Mouse (Mus musculus): ENCODE data around the gene Slc22a15. TPM values are rescaled to one million over a fixed set of nuclear protein-coding genes. Genes with fewer than 3 reads are reported as not detected.
A peak's percentile ranks its signal among the peaks of the same experiment; 100 is the strongest.

The Slc22a15 gene
- 5.6 and 5.7 TPM in 2 replicates for polyA plus RNA-seq (2015; fragmentation: Nextera tagmentation; extraction: Ambion mirVana)

DNA sequence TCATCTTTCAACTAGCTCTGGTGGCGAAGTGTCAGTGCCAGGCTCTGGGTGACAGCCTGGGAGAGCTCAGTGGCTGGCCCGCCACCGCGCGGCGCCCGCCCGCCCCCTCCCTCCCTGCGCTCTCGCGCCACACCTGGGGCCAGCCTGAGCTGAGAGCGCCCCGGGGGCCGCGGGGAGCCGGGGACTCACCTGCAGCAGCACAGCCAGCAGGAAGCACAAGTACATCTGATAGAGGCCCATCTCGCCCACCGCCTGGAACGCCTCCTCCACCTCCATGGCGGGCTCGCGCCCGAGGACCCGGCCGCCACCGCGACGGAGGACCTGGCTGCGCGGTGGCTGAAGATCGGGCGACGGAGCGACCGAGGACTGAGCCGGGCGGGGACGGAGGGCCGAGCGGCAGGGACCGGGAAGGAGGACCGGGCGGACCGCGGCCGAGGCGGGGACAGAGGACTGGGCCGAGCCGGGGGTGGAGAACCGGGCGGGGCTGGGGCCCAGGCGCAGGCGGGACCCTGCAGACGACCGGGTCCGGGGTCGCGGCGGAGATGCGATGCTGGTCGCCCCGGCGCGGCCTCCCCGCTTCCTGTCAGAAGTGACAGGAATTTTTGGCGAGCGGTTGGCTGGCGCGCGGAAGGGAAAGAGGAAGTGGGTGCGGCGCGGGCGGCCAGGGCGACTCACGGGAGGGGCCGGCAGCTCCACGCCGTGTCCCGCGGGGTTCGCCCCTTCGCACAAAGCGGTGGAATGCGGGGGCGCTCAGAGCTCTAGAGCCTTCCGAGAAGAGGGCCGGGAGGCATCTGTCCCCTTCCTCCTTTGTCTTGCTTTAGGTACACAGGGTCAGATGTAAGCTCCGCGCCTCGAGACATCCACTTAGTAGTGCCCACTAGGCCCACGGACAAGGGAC, at the start of gene Slc22a15:
TSS of gene Slc22a15 (minus strand) at position 611 of the 898 bp plus-strand sequence.
- ATAC-seq, result peak; percentile 94
- WGBS, result 1% methylated on average over 84 of the region's 92 CpGs
- peak within 1 kb of the TSS; percentile 91 for H3K27ac ChIP-seq (ENCODE audit: low read length)

DNA sequence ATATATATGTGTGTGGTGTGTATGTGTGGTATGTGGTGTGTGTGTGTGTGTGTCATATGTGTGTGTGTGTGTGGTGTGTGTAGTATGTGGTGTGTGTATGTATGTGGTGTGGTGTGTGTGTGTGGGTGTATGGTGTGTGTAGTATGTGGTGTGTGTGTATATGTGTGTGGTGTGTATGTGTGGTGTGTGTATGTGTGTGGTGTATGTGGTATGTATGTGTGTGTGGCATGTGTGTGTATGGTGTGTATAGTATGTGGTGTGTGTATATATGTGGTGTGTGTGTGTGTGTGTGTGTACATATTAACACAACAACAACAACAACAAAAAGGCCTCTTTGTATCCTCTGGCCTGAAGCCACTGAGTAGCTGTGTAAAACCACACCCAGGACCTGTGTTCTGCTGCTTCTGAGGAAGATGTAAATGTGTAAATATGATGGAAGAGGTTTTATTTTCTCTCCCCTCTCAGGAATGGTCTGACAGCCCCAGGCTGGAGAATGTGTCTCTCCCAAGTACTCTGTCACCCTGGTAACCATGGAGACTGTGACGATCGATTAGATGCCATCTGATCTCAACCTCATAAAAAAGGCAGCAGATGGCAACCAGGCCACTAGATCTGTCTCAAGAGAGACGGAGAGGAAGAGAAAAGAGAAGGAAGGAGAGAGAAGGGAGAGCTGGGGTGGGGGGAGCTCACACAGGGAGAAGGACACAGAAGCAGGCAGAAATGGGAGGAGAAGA, 42.7 kb upstream of the Slc22a15 start:
- Histone ChIP-seq H3K4me1 (ENCODE audit: control insufficient read depth, insufficient read depth, low read length) (no peaks in the 10 kb centered on the region), H3K27me3 (replicated peaks; ENCODE audit: control insufficient read depth, insufficient read depth, low read length) (no peaks in the 10 kb centered on the region), H3K36me3 (ENCODE audit: control insufficient read depth, insufficient read depth, low read length) (no peaks in the 10 kb centered on the region), H3K9ac (ENCODE audit: low read depth, low read length) (no peak overlapping the region), H3K4me3 (ENCODE audit: low read length) (no peak overlapping the region), H3K27ac (ENCODE audit: low read length) (no peak overlapping the region), H3K9me3 (ENCODE audit: control insufficient read depth, low read length) (0 out of 2 replicates have a peak, but pooled peaks cover 3% of the 10 kb centered on the region), H3K4me2 (ENCODE audit: low read depth, low read length) (no peak overlapping the region)
- 16% methylated on average over 3 of the region's 3 CpGs for WGBS
- ATAC-seq, result no peak

More for the DNA sequence above, at the start of gene Slc22a15:
- H3K4me3 ChIP-seq (ENCODE audit: low read length), result peak within 1 kb of the TSS; percentile 85
- no peaks in the 10 kb centered on the region for H3K36me3 ChIP-seq (ENCODE audit: control insufficient read depth, insufficient read depth, low read length)
- H3K4me1 ChIP-seq (ENCODE audit: control insufficient read depth, insufficient read depth, low read length), result peaks cover 13% of the 10 kb centered on the region
- H3K9ac ChIP-seq (ENCODE audit: low read depth, low read length), result peak within 1 kb of the TSS; percentile 95
- H3K27me3 ChIP-seq (replicated peaks; ENCODE audit: control insufficient read depth, insufficient read depth, low read length), result no peaks in the 10 kb centered on the region
- H3K4me2 ChIP-seq (ENCODE audit: low read depth, low read length), result peak within 1 kb of the TSS; percentile 74
- H3K9me3 ChIP-seq (ENCODE audit: control insufficient read depth, low read length), result no peaks in the 10 kb centered on the region

DNA sequence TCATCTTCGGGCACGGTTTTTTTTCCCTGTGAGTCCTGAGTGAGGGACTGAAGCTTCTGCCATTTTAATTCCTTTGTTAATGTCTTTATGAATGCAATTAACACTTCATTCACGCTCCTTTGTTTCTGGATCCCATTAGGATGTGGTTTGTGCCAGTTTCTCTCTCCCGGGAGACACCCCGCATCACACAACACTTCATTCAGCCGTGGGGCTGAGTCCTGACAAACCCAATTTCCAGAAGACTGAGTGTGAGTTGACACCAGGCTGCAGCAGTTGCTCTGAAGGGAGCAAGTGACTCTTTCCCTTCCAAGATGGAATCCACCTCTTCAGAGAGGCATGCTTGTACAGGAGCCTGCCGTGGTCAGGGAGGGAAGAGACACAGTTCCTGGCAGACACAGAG, 40.1 kb upstream of the Slc22a15 start:
- WGBS, result 75% methylated on average over 7 of the region's 7 CpGs

DNA sequence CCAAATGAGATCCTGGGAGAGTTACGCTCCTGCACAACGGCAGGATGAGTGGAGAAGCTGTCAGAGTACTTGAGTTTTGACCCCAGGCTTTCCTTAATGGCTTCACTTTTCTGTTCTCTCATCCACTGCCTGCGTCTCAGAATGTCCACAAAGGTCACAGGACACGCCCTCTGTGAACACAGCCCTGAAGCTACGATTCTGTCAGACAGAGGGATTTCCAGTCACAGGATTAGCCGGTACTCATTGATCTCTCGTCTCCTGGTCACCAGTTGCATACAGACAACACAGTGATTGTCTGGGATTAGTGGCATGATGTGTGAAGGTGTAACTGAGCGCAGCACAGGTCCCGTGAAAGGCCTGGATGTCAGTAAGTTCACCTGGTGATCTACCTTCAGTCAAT, 39.2 kb upstream of the Slc22a15 start:
- WGBS, result 27% methylated on average over 9 of the region's 9 CpGs
- no peak overlapping the region for H3K27ac ChIP-seq (ENCODE audit: low read length)
- 0 out of 2 replicates have a peak, but pooled peaks cover under 1% of the 10 kb centered on the region for H3K9me3 ChIP-seq (ENCODE audit: control insufficient read depth, low read length)
- H3K4me3 ChIP-seq (ENCODE audit: low read length), result no peak overlapping the region
- no peaks in the 10 kb centered on the region for H3K27me3 ChIP-seq (replicated peaks; ENCODE audit: control insufficient read depth, insufficient read depth, low read length)
- H3K4me2 ChIP-seq (ENCODE audit: low read depth, low read length), result no peak overlapping the region
- no peak for ATAC-seq
- no peaks in the 10 kb centered on the region for H3K36me3 ChIP-seq (ENCODE audit: control insufficient read depth, insufficient read depth, low read length)
- H3K9ac ChIP-seq (ENCODE audit: low read depth, low read length), result no peak overlapping the region
- no peaks in the 10 kb centered on the region for H3K4me1 ChIP-seq (ENCODE audit: control insufficient read depth, insufficient read depth, low read length)

More for the DNA sequence above, 40.1 kb upstream of the Slc22a15 start:
- no peak for ATAC-seq
- H3K4me2 ChIP-seq (ENCODE audit: low read depth, low read length), result no peak overlapping the region
- H3K36me3 ChIP-seq (ENCODE audit: control insufficient read depth, insufficient read depth, low read length), result no peaks in the 10 kb centered on the region
- H3K27me3 ChIP-seq (replicated peaks; ENCODE audit: control insufficient read depth, insufficient read depth, low read length), result no peaks in the 10 kb centered on the region
- no peak overlapping the region for H3K4me3 ChIP-seq (ENCODE audit: low read length)
- H3K9me3 ChIP-seq (ENCODE audit: control insufficient read depth, low read length), result 0 out of 2 replicates have a peak, but pooled peaks cover 3% of the 10 kb centered on the region
- H3K4me1 ChIP-seq (ENCODE audit: control insufficient read depth, insufficient read depth, low read length), result no peaks in the 10 kb centered on the region
- H3K27ac ChIP-seq (ENCODE audit: low read length), result no peak overlapping the region
- no peak overlapping the region for H3K9ac ChIP-seq (ENCODE audit: low read depth, low read length)

DNA sequence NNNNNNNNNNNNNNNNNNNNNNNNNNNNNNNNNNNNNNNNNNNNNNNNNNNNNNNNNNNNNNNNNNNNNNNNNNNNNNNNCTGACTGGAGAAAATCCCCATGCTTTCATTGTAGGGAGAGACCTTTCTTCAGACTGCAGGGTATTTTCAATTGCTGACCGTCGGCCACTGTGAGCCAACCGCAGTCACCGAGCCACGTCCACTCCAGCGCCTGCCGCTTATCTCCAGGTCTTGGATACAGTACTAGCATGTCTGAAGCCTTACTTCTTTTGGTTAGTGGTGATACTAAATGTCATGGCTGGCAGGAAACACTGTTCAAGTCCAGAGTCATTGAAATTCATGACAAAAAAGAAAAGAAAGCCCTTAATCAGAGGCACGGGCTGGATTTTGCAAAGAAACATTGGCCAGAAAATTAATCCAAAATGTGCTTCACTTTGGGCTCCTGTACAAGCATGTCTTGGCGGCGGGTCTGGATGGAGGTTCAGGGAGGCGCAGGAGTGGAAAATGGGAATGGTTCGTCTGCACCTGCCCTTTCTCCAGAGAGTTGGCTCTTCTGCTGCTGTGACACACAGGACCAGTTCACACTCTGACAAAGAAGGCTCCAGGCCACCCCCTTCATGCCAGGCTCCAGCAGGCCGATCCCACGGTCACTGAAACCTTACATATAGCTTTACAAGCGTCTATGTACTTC, 37.0 kb upstream of the Slc22a15 start:
- Histone ChIP-seq H3K9me3 (ENCODE audit: control insufficient read depth, low read length) (no peaks in the 10 kb centered on the region), H3K9ac (ENCODE audit: low read depth, low read length) (no peak overlapping the region), H3K4me2 (ENCODE audit: low read depth, low read length) (no peak overlapping the region), H3K27me3 (replicated peaks; ENCODE audit: control insufficient read depth, insufficient read depth, low read length) (no peaks in the 10 kb centered on the region), H3K36me3 (ENCODE audit: control insufficient read depth, insufficient read depth, low read length) (no peaks in the 10 kb centered on the region), H3K4me3 (ENCODE audit: low read length) (no peak overlapping the region), H3K27ac (ENCODE audit: low read length) (no peak overlapping the region), H3K4me1 (ENCODE audit: control insufficient read depth, insufficient read depth, low read length) (no peaks in the 10 kb centered on the region)
- no peak for ATAC-seq
- WGBS, result 94% methylated on average over 15 of the region's 15 CpGs

DNA sequence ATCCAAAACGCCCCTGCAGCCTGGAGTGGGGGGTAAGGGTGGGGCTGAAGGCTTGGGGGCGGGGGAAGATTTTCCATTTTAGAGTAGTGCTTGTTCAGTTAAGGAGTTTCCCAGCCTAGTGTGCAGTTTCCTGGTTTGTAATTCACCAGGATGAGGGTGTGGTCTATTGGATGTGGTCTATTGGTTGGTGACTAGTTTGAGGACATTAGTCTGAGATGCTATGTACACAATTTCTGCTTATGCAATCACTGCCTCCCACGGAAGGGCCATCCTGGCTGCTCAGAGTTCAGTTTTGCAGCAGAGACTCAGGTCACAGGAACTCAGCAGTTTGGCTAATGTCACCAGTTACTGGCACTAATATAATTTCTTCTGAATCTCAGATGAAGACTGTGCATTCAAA, 33.8 kb upstream of the Slc22a15 start:
- H3K9ac ChIP-seq (ENCODE audit: low read depth, low read length), result no peak overlapping the region
- H3K27ac ChIP-seq (ENCODE audit: low read length), result no peak overlapping the region
- no peak overlapping the region for H3K4me2 ChIP-seq (ENCODE audit: low read depth, low read length)
- no peaks in the 10 kb centered on the region for H3K36me3 ChIP-seq (ENCODE audit: control insufficient read depth, insufficient read depth, low read length)
- H3K27me3 ChIP-seq (replicated peaks; ENCODE audit: control insufficient read depth, insufficient read depth, low read length), result no peaks in the 10 kb centered on the region
- H3K4me3 ChIP-seq (ENCODE audit: low read length), result no peak overlapping the region
- no peaks in the 10 kb centered on the region for H3K4me1 ChIP-seq (ENCODE audit: control insufficient read depth, insufficient read depth, low read length)
- H3K9me3 ChIP-seq (ENCODE audit: control insufficient read depth, low read length), result no peaks in the 10 kb centered on the region
- peak; percentile 38; the same call in 1 of the 2 replicates for ATAC-seq
- WGBS, result 64% methylated on average over 3 of the region's 3 CpGs

DNA sequence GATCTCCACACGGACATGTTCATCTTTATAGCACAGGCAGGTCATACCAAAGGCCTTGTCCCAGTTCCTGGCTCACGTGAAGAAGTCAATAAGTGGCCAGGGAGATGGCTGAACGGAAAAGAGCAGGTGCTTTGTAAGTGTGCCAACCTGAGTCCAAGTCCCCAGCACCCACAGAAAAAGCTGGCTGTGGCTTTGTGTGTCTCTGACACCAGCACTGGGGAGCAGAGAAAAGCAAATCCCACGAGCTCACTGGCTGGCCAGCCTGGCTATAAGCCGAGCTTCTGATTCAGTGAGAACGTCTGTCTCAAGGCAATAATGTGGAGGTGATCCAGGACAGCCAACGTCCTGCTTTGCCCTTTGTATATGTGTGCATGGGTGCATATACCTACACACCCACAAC, 29.3 kb upstream of the Slc22a15 start:
- H3K36me3 ChIP-seq (ENCODE audit: control insufficient read depth, insufficient read depth, low read length), result no peaks in the 10 kb centered on the region
- no peak for ATAC-seq
- no peak overlapping the region for H3K4me2 ChIP-seq (ENCODE audit: low read depth, low read length)
- H3K27ac ChIP-seq (ENCODE audit: low read length), result no peak overlapping the region
- 70% methylated on average over 7 of the region's 7 CpGs for WGBS
- H3K9me3 ChIP-seq (ENCODE audit: control insufficient read depth, low read length), result no peaks in the 10 kb centered on the region
- H3K4me3 ChIP-seq (ENCODE audit: low read length), result no peak overlapping the region
- no peaks in the 10 kb centered on the region for H3K27me3 ChIP-seq (replicated peaks; ENCODE audit: control insufficient read depth, insufficient read depth, low read length)
- no peaks in the 10 kb centered on the region for H3K4me1 ChIP-seq (ENCODE audit: control insufficient read depth, insufficient read depth, low read length)
- H3K9ac ChIP-seq (ENCODE audit: low read depth, low read length), result no peak overlapping the region

DNA sequence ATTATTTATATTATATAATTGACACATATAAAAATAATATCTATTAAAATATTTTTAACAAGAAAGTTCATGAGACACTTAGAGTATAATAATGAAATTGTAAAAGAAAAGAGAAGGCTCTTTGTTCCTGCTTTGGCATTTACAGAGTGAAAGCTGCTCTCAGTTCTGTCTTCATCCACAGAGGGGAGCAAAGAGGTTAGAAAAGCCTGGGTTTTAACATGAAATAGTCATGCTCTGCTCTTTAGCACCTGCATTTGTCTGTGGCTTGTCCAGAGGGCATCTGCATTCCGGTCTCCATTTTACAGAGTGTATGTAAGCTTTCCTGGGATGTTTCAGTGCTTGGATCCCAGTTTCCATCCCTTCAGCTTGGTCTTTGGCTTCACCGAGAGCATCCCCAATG, 28.3 kb upstream of the Slc22a15 start:
- no peaks in the 10 kb centered on the region for H3K4me1 ChIP-seq (ENCODE audit: control insufficient read depth, insufficient read depth, low read length)
- ATAC-seq, result no peak
- H3K4me3 ChIP-seq (ENCODE audit: low read length), result no peak overlapping the region
- H3K4me2 ChIP-seq (ENCODE audit: low read depth, low read length), result no peak overlapping the region
- WGBS, result 83% methylated on average over 2 of the region's 2 CpGs
- H3K9me3 ChIP-seq (ENCODE audit: control insufficient read depth, low read length), result no peaks in the 10 kb centered on the region
- H3K27ac ChIP-seq (ENCODE audit: low read length), result no peak overlapping the region
- H3K36me3 ChIP-seq (ENCODE audit: control insufficient read depth, insufficient read depth, low read length), result no peaks in the 10 kb centered on the region
- no peaks in the 10 kb centered on the region for H3K27me3 ChIP-seq (replicated peaks; ENCODE audit: control insufficient read depth, insufficient read depth, low read length)
- H3K9ac ChIP-seq (ENCODE audit: low read depth, low read length), result no peak overlapping the region

DNA sequence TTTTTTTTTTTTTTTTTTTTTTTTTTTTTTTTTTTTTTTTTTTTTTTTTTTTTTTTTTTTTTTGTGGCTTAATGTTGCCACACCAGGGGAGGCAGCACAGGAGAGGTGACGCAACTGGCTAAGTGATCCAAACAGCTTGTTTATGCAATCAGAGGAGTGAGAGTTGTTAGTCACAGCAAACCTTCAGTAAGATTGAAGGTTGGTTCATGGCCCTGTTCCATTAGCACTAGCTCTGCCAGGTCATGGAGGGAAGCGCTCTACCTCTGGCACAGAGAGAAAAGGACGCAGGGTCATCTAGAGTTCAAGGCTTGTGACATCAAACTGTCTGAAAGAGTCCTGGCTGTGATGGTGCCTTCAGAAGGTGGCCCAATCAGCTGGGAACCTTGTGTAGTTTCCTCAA, 24.3 kb upstream of the Slc22a15 start:
- ATAC-seq, result no peak
- 52% methylated on average over 3 of the region's 3 CpGs for WGBS
- H3K27me3 ChIP-seq (replicated peaks; ENCODE audit: control insufficient read depth, insufficient read depth, low read length), result no peaks in the 10 kb centered on the region
- H3K4me2 ChIP-seq (ENCODE audit: low read depth, low read length), result no peak overlapping the region
- no peak overlapping the region for H3K9ac ChIP-seq (ENCODE audit: low read depth, low read length)
- H3K9me3 ChIP-seq (ENCODE audit: control insufficient read depth, low read length), result no peaks in the 10 kb centered on the region
- no peaks in the 10 kb centered on the region for H3K36me3 ChIP-seq (ENCODE audit: control insufficient read depth, insufficient read depth, low read length)
- no peak overlapping the region for H3K4me3 ChIP-seq (ENCODE audit: low read length)
- H3K4me1 ChIP-seq (ENCODE audit: control insufficient read depth, insufficient read depth, low read length), result no peaks in the 10 kb centered on the region
- H3K27ac ChIP-seq (ENCODE audit: low read length), result no peak overlapping the region

Data from intestine, embryonic 16.5 days (tissue).